Mouse (Mus musculus): Measurements from ENCODE around the gene Diablo. TPM values are rescaled to one million over a fixed set of nuclear protein-coding genes. Genes with fewer than 3 reads are reported as not detected.

Gene Diablo
- 133 and 137 TPM in 2 replicates for polyA plus RNA-seq (2014; fragmentation: Nextera tagmentation; extraction: Ambion mirVana)

DNA sequence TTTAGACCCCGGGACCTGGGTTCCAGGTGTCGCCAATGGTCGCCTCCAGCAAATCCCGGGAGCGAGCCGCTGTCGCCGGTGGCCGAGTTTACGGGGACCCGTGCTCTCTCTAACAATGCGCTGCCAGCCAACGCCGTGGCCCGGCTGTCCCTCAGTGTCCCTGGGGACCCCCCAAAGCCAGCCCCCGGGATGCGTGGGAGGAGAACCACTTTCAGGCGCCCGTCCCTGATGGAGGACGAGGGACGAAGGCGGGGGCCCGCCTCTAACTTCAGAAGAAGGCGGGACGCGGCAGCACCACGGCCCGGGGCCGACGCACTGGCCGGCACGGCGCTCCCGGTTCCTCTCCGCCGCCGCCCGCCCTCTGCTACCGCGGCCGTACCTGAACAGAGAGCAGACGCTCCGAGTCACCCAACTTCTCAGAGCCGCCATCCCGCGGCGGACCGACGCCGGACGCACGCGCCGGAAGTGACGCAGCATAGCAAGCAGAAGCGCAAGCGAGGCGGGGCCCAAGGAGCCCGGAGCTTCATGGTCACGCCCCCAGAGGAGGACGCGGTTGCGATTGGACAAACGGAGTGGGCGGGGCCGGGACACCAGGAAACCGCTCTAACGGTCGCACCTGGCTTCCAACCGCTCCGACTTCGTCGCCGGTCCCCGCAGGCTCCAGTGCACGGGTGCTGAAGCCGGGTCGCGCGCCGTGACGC is at the start of gene Diablo:
Diablo (minus strand) TSS at position 485 of the 701 bp plus-strand sequence.
- peak; percentile 100 for DNase-seq (ENCODE audit: low spot score)
- H3K4me3 ChIP-seq (ENCODE audit: low read depth, low read length) = peak within 1 kb of the TSS; percentile 90
- WGBS = under 1% methylated on average over 72 of the region's 82 CpGs
- peak within 1 kb of the TSS; percentile 93 for H3K4me2 ChIP-seq (ENCODE audit: low read length)
- peak; percentile 99 for ATAC-seq
- no peaks in the 10 kb centered on the region for H3K9me3 ChIP-seq (replicated peaks; ENCODE audit: control insufficient read depth, low read length)
- H3K27ac ChIP-seq (ENCODE audit: low read depth, low read length) = peak within 1 kb of the TSS; percentile 65
- peaks cover 10% of the 10 kb centered on the region for H3K4me1 ChIP-seq (ENCODE audit: control insufficient read depth, insufficient read depth, low read length)
- H3K9ac ChIP-seq (ENCODE audit: low read length) = peak within 1 kb of the TSS; percentile 79
- H3K36me3 ChIP-seq (ENCODE audit: control insufficient read depth, insufficient read depth, low read length) = peaks cover 29% of the 10 kb centered on the region
- no peaks in the 10 kb centered on the region for H3K27me3 ChIP-seq (replicated peaks; ENCODE audit: control insufficient read depth, insufficient read depth, low read length)

DNA sequence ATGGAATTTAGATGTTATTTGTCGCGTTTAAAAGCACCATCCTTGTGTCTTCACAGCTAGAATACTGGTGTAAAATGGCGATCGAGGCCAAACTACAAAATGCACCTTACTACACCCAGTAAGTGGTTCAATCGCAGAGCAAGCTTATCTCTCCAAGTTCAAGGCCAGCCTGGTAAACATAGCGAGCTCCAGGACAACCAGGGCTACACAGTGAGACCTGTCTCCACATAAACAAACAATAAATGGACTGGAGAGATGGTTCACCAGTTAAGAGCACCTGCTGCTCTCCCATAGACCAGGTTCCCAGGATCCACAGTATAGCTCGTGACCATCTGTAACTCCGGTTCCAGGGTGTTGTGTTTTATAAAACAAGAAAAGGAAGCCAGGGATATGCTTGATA is 49.4 kb upstream of the Diablo start:
- WGBS = 64% methylated on average over 8 of the region's 8 CpGs
- Histone ChIP-seq H3K4me2 (ENCODE audit: low read length) (peak overlapping the region; percentile 43), H3K9me3 (replicated peaks; ENCODE audit: control insufficient read depth, low read length) (no peaks in the 10 kb centered on the region), H3K27me3 (replicated peaks; ENCODE audit: control insufficient read depth, insufficient read depth, low read length) (no peaks in the 10 kb centered on the region), H3K4me1 (ENCODE audit: control insufficient read depth, insufficient read depth, low read length) (peaks cover 8% of the 10 kb centered on the region), H3K9ac (ENCODE audit: low read length) (no peak overlapping the region), H3K27ac (ENCODE audit: low read depth, low read length) (no peak overlapping the region), H3K36me3 (ENCODE audit: control insufficient read depth, insufficient read depth, low read length) (peaks cover 28% of the 10 kb centered on the region), H3K4me3 (ENCODE audit: low read depth, low read length) (peak overlapping the region; percentile 93)
- ATAC-seq (peak; percentile 36), DNase-seq (ENCODE audit: low spot score) (no peak)

DNA sequence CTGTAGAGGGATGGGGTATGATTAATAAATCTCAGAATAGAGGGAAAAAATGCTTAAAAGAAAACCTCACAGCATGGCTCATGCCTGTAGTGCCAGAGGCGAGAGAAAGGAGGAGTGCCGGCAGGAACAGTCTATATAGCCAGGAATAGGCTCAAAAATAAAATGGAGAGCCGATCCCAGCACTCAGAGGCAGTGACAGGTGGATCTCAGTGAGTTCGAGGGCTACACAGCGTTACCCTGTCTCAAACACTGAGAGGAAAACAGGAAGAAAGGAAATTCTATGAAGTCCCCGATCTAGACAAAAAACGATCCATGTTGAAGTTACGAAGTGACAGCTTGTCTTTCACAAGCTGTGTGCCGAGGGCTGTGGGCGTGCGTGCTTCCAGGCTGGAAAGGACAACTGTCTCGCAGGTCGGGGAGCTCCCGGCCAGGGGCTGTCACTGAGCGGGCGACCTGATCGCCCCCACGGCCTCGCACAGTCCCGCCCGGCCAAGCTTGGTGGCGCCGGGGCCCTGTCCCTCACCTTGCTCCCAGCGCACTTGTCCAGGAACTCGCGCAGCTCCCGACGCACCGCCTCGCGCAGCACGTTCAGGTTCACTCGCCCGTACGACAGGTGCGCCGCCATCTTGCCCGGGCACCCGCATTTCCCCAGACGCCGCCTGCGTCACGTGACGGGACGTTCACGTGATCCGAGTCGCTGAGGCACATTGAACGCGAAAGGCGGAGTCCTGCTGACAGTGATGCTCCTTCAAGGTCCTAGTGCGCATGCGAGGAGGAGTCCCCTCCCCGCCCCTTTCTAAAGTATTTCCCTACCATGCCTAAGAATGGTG is 48.6 kb upstream of the Diablo start, which contains the start of gene Vps33a:
Vps33a (minus strand) TSS at position 682 of the 830 bp plus-strand sequence.
- DNase-seq (ENCODE audit: low spot score) (peak; percentile 100), ATAC-seq (peak; percentile 94)
- Histone ChIP-seq H3K36me3 (ENCODE audit: control insufficient read depth, insufficient read depth, low read length) (peaks cover 21% of the 10 kb centered on the region), H3K4me1 (ENCODE audit: control insufficient read depth, insufficient read depth, low read length) (peaks cover 8% of the 10 kb centered on the region), H3K4me2 (ENCODE audit: low read length) (peak within 1 kb of the TSS; percentile 86), H3K27me3 (replicated peaks; ENCODE audit: control insufficient read depth, insufficient read depth, low read length) (no peaks in the 10 kb centered on the region), H3K27ac (ENCODE audit: low read depth, low read length) (peak within 1 kb of the TSS; percentile 61), H3K9me3 (replicated peaks; ENCODE audit: control insufficient read depth, low read length) (no peaks in the 10 kb centered on the region), H3K9ac (ENCODE audit: low read length) (peak within 1 kb of the TSS; percentile 81), H3K4me3 (ENCODE audit: low read depth, low read length) (peak within 1 kb of the TSS; percentile 93)
- WGBS = under 1% methylated on average over 54 of the region's 54 CpGs

DNA sequence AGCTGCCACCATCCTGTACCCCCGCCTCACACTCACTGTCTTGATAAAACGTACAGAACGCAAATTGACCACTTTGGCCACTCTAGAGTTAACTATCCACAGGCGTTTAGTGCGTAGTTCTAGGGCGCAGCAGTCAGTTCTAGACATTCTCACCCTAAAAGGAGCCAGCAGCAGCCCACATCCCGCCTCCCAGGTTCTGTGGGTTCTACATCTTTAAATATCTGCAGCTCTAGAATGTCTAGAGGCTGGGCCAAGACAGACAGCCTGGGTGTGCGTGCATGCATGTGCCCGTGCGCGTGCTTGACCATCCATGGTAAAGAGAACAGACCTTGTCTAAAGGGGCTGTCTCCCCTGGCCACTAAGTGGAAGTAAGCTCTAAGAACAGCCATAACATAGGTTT is 37.2 kb upstream of the Diablo start:
- no peak for ATAC-seq
- no peak for DNase-seq (ENCODE audit: low spot score)
- Histone ChIP-seq H3K27ac (ENCODE audit: low read depth, low read length) (no peak overlapping the region), H3K4me3 (ENCODE audit: low read depth, low read length) (no peak overlapping the region), H3K9ac (ENCODE audit: low read length) (no peak overlapping the region), H3K27me3 (replicated peaks; ENCODE audit: control insufficient read depth, insufficient read depth, low read length) (no peaks in the 10 kb centered on the region), H3K9me3 (replicated peaks; ENCODE audit: control insufficient read depth, low read length) (no peaks in the 10 kb centered on the region), H3K36me3 (ENCODE audit: control insufficient read depth, insufficient read depth, low read length) (peaks cover 87% of the 10 kb centered on the region), H3K4me1 (ENCODE audit: control insufficient read depth, insufficient read depth, low read length) (no peaks in the 10 kb centered on the region), H3K4me2 (ENCODE audit: low read length) (no peak overlapping the region)
- 92% methylated on average over 11 of the region's 11 CpGs for WGBS

DNA sequence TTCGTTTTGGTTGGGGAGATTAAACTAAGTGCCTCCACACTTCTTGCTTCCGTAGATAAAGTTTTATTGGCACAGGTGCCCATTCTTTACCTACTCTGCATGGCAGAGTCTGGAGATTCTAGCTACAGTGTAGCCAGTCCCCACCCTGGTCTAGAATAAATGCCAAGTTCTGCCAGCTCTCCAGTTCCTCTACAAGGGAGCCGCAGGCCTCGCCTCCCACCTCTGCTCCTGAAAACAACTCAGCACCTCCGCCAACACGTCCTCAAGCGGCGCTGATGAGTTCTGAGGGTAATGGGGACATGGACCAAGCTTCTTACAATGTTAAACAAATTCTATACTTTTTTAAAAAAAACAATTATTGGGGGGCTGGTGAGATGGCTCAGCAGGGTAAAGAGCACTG is 35.6 kb upstream of the Diablo start:
- Histone ChIP-seq H3K4me2 (ENCODE audit: low read length) (no peak overlapping the region), H3K4me1 (ENCODE audit: control insufficient read depth, insufficient read depth, low read length) (no peaks in the 10 kb centered on the region), H3K4me3 (ENCODE audit: low read depth, low read length) (no peak overlapping the region), H3K9ac (ENCODE audit: low read length) (no peak overlapping the region), H3K36me3 (ENCODE audit: control insufficient read depth, insufficient read depth, low read length) (peaks cover 87% of the 10 kb centered on the region), H3K27ac (ENCODE audit: low read depth, low read length) (no peak overlapping the region), H3K9me3 (replicated peaks; ENCODE audit: control insufficient read depth, low read length) (no peaks in the 10 kb centered on the region), H3K27me3 (replicated peaks; ENCODE audit: control insufficient read depth, insufficient read depth, low read length) (no peaks in the 10 kb centered on the region)
- WGBS = 94% methylated on average over 8 of the region's 8 CpGs
- ATAC-seq = no peak
- no peak for DNase-seq (ENCODE audit: low spot score)

DNA sequence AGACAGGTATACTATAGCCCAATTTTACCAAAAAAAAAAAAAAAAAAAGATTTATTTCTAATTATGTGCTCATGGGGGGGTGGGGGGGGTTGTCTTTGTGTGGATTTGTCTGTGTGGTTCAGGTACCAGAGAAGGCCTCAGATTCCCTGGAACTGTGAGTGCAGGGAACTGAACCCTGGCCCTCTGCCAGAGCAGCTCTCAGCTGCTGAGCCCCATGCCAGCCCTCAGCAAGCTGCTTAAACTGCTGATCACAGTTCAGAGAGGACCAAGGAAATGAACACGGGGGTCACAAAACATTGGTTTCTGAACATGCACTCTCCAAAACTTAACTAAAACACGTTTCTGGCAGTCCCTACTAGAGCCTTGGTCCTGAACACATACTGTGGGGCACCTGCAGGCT is 32.5 kb upstream of the Diablo start:
- Histone ChIP-seq H3K4me1 (ENCODE audit: control insufficient read depth, insufficient read depth, low read length) (no peaks in the 10 kb centered on the region), H3K27me3 (replicated peaks; ENCODE audit: control insufficient read depth, insufficient read depth, low read length) (no peaks in the 10 kb centered on the region), H3K36me3 (ENCODE audit: control insufficient read depth, insufficient read depth, low read length) (peaks cover 61% of the 10 kb centered on the region), H3K4me2 (ENCODE audit: low read length) (no peak overlapping the region), H3K9me3 (replicated peaks; ENCODE audit: control insufficient read depth, low read length) (no peaks in the 10 kb centered on the region), H3K4me3 (ENCODE audit: low read depth, low read length) (no peak overlapping the region), H3K9ac (ENCODE audit: low read length) (no peak overlapping the region), H3K27ac (ENCODE audit: low read depth, low read length) (no peak overlapping the region)
- 77% methylated on average over 2 of the region's 2 CpGs for WGBS
- ATAC-seq = no peak
- DNase-seq (ENCODE audit: low spot score) = peak; percentile 37

DNA sequence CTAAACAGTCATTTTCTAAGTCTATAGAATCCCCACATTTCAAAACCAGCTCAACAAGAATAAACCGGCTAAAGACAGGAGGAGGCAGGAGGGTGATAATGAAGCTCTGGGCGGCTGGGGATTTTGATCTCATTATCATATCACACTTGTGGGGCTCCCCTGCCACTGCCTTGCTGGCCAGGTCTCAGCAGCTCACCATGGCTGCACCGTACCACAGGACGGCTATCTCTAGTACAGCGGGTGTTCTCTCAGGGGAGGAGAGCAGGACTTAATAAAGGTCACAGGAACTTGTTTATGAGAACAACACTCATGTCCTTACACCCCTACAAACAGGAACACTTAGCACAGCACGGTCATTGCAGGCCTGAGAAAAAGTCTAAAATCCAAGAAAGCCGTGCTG is 31.7 kb upstream of the Diablo start:
- Histone ChIP-seq H3K27ac (ENCODE audit: low read depth, low read length) (no peak overlapping the region), H3K4me1 (ENCODE audit: control insufficient read depth, insufficient read depth, low read length) (no peaks in the 10 kb centered on the region), H3K27me3 (replicated peaks; ENCODE audit: control insufficient read depth, insufficient read depth, low read length) (no peaks in the 10 kb centered on the region), H3K4me3 (ENCODE audit: low read depth, low read length) (no peak overlapping the region), H3K9me3 (replicated peaks; ENCODE audit: control insufficient read depth, low read length) (no peaks in the 10 kb centered on the region), H3K4me2 (ENCODE audit: low read length) (no peak overlapping the region), H3K36me3 (ENCODE audit: control insufficient read depth, insufficient read depth, low read length) (peaks cover 56% of the 10 kb centered on the region), H3K9ac (ENCODE audit: low read length) (no peak overlapping the region)
- DNase-seq (ENCODE audit: low spot score) (no peak), ATAC-seq (no peak)
- WGBS = 93% methylated on average over 7 of the region's 7 CpGs

DNA sequence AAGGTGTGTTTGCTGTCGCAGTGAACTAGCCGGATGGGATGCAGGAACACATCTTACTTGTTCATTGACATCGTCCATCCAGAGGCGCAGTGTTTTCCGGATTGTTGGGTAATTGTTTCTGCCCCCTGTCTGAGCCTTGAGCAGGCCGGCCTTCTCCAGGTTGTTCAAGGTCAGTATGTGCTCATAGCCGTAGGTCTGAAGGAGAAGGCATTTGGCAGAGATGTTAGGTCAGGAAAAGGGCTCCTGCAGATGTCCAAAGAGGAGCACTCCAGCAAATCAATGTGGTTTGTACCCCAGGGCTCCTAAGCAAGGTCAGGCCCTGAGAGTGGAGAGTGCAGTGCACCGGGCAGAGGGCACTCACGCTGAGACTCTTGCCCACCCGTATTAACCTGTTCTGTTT is 9.8 kb upstream of the Diablo start:
- Histone ChIP-seq H3K9me3 (replicated peaks; ENCODE audit: control insufficient read depth, low read length) (no peaks in the 10 kb centered on the region), H3K4me2 (ENCODE audit: low read length) (no peak overlapping the region), H3K4me1 (ENCODE audit: control insufficient read depth, insufficient read depth, low read length) (no peaks in the 10 kb centered on the region), H3K4me3 (ENCODE audit: low read depth, low read length) (no peak overlapping the region), H3K9ac (ENCODE audit: low read length) (no peak overlapping the region), H3K36me3 (ENCODE audit: control insufficient read depth, insufficient read depth, low read length) (peaks cover 81% of the 10 kb centered on the region), H3K27ac (ENCODE audit: low read depth, low read length) (no peak overlapping the region), H3K27me3 (replicated peaks; ENCODE audit: control insufficient read depth, insufficient read depth, low read length) (no peaks in the 10 kb centered on the region)
- ATAC-seq (no peak), DNase-seq (ENCODE audit: low spot score) (no peak)
- WGBS = 94% methylated on average over 10 of the region's 10 CpGs

DNA sequence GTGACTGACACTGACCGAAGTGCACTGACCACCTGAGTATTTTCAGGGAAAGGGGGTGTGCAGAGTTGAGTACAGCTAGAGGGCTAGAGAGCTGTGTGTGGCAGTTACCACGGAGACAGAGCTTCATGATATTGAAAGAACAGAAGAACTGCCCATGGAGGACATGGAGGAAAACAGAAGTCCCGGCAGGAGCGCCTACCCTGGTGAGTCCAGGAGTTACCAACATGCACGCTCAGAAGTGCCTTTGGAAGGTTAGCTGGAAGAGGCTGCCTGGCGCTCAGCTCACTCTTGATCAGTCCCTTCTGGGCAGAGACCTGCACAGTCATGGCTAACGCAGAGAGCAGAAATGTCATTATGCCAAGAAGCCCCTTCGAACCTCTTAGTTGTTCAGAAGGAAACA is 6.1 kb upstream of the Diablo start:
- no peak overlapping the region for H3K27ac ChIP-seq (ENCODE audit: low read depth, low read length)
- no peak overlapping the region for H3K9ac ChIP-seq (ENCODE audit: low read length)
- no peak for ATAC-seq
- DNase-seq (ENCODE audit: low spot score) = no peak
- no peaks in the 10 kb centered on the region for H3K9me3 ChIP-seq (replicated peaks; ENCODE audit: control insufficient read depth, low read length)
- H3K4me2 ChIP-seq (ENCODE audit: low read length) = no peak overlapping the region
- no peaks in the 10 kb centered on the region for H3K4me1 ChIP-seq (ENCODE audit: control insufficient read depth, insufficient read depth, low read length)
- peaks cover 75% of the 10 kb centered on the region for H3K36me3 ChIP-seq (ENCODE audit: control insufficient read depth, insufficient read depth, low read length)
- H3K4me3 ChIP-seq (ENCODE audit: low read depth, low read length) = no peak overlapping the region
- H3K27me3 ChIP-seq (replicated peaks; ENCODE audit: control insufficient read depth, insufficient read depth, low read length) = no peaks in the 10 kb centered on the region
- WGBS = 90% methylated on average over 8 of the region's 8 CpGs
